Mouse (Mus musculus) ES-Bruce4 (cell line): ENCODE measurements at regions not wholly inside any gene's neighbourhood (a gene's known extent, or its start where the extent isn't known, plus 50 kb on each side); places are given as distances from the start of the nearest gene placed in this dataset.

Experiments used
- H3K27ac ChIP-seq: 2 replicates; pipeline ENCODE4 v1.5.1; 2012; ENCODE audit warnings: low read length, inconsistent platforms; ENCODE audit not compliant: insufficient read depth
- H3K27me3 ChIP-seq: 2 replicates; pipeline ENCODE4 v1.6.1; 2012; ENCODE audit warnings: mild to moderate bottlenecking, low read length, inconsistent platforms; ENCODE audit not compliant: control insufficient read depth, poor library complexity, insufficient read depth, severe bottlenecking
- H3K36me3 ChIP-seq: 2 replicates; pipeline ENCODE4 v1.6.1; 2012; ENCODE audit warnings: inconsistent platforms, mild to moderate bottlenecking, low read length, moderate library complexity; ENCODE audit not compliant: control insufficient read depth, poor library complexity, insufficient read depth, severe bottlenecking
- H3K4me1 ChIP-seq: one replicate; pipeline ENCODE4 v1.8.1; 2011; ENCODE audit warnings: low read length; ENCODE audit not compliant: control insufficient read depth, insufficient read depth
- H3K4me3 ChIP-seq: 2 replicates; pipeline ENCODE4 v1.5.1; 2011; ENCODE audit warnings: low read depth, mild to moderate bottlenecking, low read length
- H3K9ac ChIP-seq: 2 replicates; pipeline ENCODE4 v1.6.1; 2012; ENCODE audit warnings: low read depth, mild to moderate bottlenecking, inconsistent platforms; ENCODE audit not compliant: poor library complexity, severe bottlenecking
- H3K9me3 ChIP-seq: replicated peaks from 2 replicates; pipeline ENCODE4 v1.6.1; 2012; ENCODE audit warnings: mild to moderate bottlenecking, low read length, inconsistent platforms; ENCODE audit not compliant: control insufficient read depth, poor library complexity, insufficient read depth, severe bottlenecking
- CTCF ChIP-seq: IDR thresholded peaks from one replicate; pipeline ENCODE4 v1.8.1; 2011; ENCODE audit warnings: low read depth, low read length
- EP300 ChIP-seq: IDR thresholded peaks from 2 replicates; pipeline ENCODE4 v1.6.1; 2011; ENCODE audit warnings: low read depth, low read length; ENCODE audit not compliant: insufficient read depth
- POLR2A ChIP-seq: IDR thresholded peaks from one replicate; pipeline ENCODE4 v1.8.1; 2011; ENCODE audit warnings: low read length; ENCODE audit not compliant: insufficient read depth

GRCm38 (mm10) chr7:37375044-37375443 lies 398.4 kb downstream of the Zfp536 start:
- Histone ChIP-seq H3K4me1 (no peaks in the 10 kb centered on the region), H3K27ac (no peak overlapping the region)

GRCm38 (mm10) chr7:37375591-37375990 lies 397.9 kb downstream of the Zfp536 start:
- no peak overlapping the region for H3K9ac ChIP-seq
- no peaks in the 10 kb centered on the region for H3K4me1 ChIP-seq
- no peak for TF ChIP-seq POLR2A
- TF ChIP-seq CTCF: no peak
- TF ChIP-seq EP300: no peak
- no peaks in the 10 kb centered on the region for H3K9me3 ChIP-seq
- H3K36me3 ChIP-seq: no peaks in the 10 kb centered on the region
- no peaks in the 10 kb centered on the region for H3K27me3 ChIP-seq
- H3K4me3 ChIP-seq: no peak overlapping the region
- H3K27ac ChIP-seq: no peak overlapping the region

More at GRCm38 (mm10) chr7:37375044-37375443, 398.4 kb downstream of the Zfp536 start:
- Histone ChIP-seq H3K27me3 (no peaks in the 10 kb centered on the region), H3K4me3 (no peak overlapping the region), H3K9me3 (no peaks in the 10 kb centered on the region), H3K36me3 (no peaks in the 10 kb centered on the region), H3K9ac (no peak overlapping the region)
- TF ChIP-seq POLR2A: no peak
- no peak for TF ChIP-seq CTCF
- TF ChIP-seq EP300: no peak

- no peaks in the 10 kb centered on the region for H3K36me3 ChIP-seq
- no peaks in the 10 kb centered on the region for H3K9me3 ChIP-seq
- no peaks in the 10 kb centered on the region for H3K4me1 ChIP-seq
- no peak overlapping the region for H3K4me3 ChIP-seq
- no peak overlapping the region for H3K9ac ChIP-seq
- no peaks in the 10 kb centered on the region for H3K27me3 ChIP-seq
- TF ChIP-seq CTCF (no peak), POLR2A (no peak), EP300 (no peak)
- no peak overlapping the region for H3K27ac ChIP-seq
Measured at GRCm38 (mm10) chr7:37376207-37376606, 397.2 kb downstream of the Zfp536 start.

- no peak overlapping the region for H3K4me3 ChIP-seq
- no peaks in the 10 kb centered on the region for H3K4me1 ChIP-seq
- H3K36me3 ChIP-seq: no peaks in the 10 kb centered on the region
- H3K9me3 ChIP-seq: no peaks in the 10 kb centered on the region
- H3K27me3 ChIP-seq: no peaks in the 10 kb centered on the region
- no peak overlapping the region for H3K27ac ChIP-seq
- no peak overlapping the region for H3K9ac ChIP-seq
- TF ChIP-seq CTCF (no peak), POLR2A (no peak), EP300 (no peak)
Measured at GRCm38 (mm10) chr7:37377889-37378521, 395.4 kb downstream of the Zfp536 start.

GRCm38 (mm10) chr7:37387871-37388270 lies 385.6 kb downstream of the Zfp536 start:
- H3K4me1 ChIP-seq: no peaks in the 10 kb centered on the region
- no peak overlapping the region for H3K4me3 ChIP-seq
- H3K36me3 ChIP-seq: no peaks in the 10 kb centered on the region

GRCm38 (mm10) chr7:37388843-37389702 lies 384.4 kb downstream of the Zfp536 start:
- no peaks in the 10 kb centered on the region for H3K27me3 ChIP-seq
- H3K9ac ChIP-seq: no peak overlapping the region
- H3K4me1 ChIP-seq: no peaks in the 10 kb centered on the region
- H3K27ac ChIP-seq: no peak overlapping the region
- H3K36me3 ChIP-seq: no peaks in the 10 kb centered on the region
- no peak for TF ChIP-seq POLR2A
- TF ChIP-seq CTCF: no peak
- no peak for TF ChIP-seq EP300
- no peaks in the 10 kb centered on the region for H3K9me3 ChIP-seq
- H3K4me3 ChIP-seq: no peak overlapping the region

More at GRCm38 (mm10) chr7:37387871-37388270, 385.6 kb downstream of the Zfp536 start:
- Histone ChIP-seq H3K9ac (no peak overlapping the region), H3K27me3 (no peaks in the 10 kb centered on the region), H3K27ac (no peak overlapping the region), H3K9me3 (no peaks in the 10 kb centered on the region)
- TF ChIP-seq EP300: no peak
- TF ChIP-seq CTCF: no peak
- no peak for TF ChIP-seq POLR2A
